Mouse (Mus musculus) heart, postnatal 14 days (tissue): Measurements from ENCODE around the gene Nfkbil1. TPM values are rescaled to one million over a fixed set of nuclear protein-coding genes. Genes with fewer than 3 reads are reported as not detected.

Experiments
- DNase-seq, 2 experiments: peaks; one replicate each; pipeline ENCODE4 v3.0.0; 2021 to 2022
- intact Hi-C: fragments of 180-260 bp; cut with DNase I; formaldehyde crosslinking; loops from one replicate; pipeline ENCODE4 v1.15.1; 2025
- total RNA-seq, 2 experiments: library from RNA; stranded (reverse); gene quantifications; 2 replicates each; pipeline ENCODE4 v1.2.3; 2021

Nfkbil1 gene
- total RNA-seq, 2 experiments from 2014 or later: 8.4 to 10.4 TPM

- intact Hi-C loops: loop anchor here (5.0 kb wide), 1 partner anchor 47 kb away; no protein-coding TSS in a partner anchor
- no peak for DNase-seq
These were observed 19.7 kb upstream of the Nfkbil1 start for GRCm38 (mm10) chr17:35255301-35255700.

GRCm38 (mm10) chr17:35254241-35255098, 18.9 kb upstream of the Nfkbil1 start:
- peak; percentile 62 to 71 for DNase-seq
- intact Hi-C loops: loop anchor here (5.0 kb wide), 1 partner anchor 48 kb away; no protein-coding TSS in a partner anchor

- intact Hi-C loops: no loop called here
- no peak for DNase-seq
These were observed 17.9 kb upstream of the Nfkbil1 start for GRCm38 (mm10) chr17:35253293-35254093.

- intact Hi-C loops: no loop called here
- DNase-seq: no peak
These were observed 17.2 kb upstream of the Nfkbil1 start for GRCm38 (mm10) chr17:35252619-35253292.

DNA sequence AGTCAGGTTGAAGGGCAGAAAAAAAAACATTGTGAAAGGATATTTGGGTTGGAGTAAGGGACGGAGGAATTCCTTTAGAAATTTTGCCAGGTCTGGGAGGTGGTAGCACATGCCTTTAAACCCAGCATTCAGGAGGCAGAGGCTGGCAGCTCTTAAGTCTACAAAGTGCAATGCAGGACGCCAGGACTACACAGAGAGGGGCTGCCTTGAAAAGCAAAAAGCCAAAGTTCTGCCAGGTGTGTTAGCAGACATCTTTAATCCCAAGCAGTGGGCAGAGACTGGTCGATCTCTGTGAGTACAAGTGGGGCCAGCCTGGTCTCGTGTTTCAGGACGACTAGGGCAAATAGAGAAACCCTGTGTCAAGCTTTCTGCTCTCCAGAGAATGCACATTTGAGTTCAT, 16.4 kb upstream of the Nfkbil1 start:
- intact Hi-C loops: no loop called here

DNA sequence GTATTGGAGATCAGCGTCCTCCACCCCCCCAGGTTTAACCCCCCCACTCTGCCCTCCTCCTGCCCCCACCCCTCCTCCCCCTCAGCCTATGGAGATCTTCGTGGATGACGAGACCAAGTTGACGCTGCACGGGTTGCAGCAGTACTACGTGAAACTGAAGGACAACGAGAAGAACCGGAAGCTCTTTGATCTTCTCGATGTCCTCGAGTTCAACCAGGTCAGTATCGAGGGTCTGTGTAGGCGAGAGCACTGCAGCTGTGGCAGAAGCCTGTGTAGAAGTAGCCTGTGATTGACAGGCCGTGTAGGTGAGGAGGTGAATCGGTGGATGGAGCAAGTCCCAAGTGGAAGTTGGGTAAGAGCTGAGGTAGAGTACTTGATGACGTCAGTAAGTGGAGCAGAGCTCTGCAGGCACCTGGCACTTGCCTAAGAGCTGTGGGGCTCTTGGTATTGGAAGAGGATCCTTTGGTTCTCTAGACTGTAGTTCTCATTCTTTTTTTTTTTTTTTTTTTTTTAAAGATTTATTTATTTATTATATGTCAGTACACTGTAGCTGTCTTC, 15.6 kb upstream of the Nfkbil1 start:
- intact Hi-C loops: no loop called here
- DNase-seq: no peak

More for the DNA sequence above, 16.4 kb upstream of the Nfkbil1 start:
- DNase-seq: no peak

DNA sequence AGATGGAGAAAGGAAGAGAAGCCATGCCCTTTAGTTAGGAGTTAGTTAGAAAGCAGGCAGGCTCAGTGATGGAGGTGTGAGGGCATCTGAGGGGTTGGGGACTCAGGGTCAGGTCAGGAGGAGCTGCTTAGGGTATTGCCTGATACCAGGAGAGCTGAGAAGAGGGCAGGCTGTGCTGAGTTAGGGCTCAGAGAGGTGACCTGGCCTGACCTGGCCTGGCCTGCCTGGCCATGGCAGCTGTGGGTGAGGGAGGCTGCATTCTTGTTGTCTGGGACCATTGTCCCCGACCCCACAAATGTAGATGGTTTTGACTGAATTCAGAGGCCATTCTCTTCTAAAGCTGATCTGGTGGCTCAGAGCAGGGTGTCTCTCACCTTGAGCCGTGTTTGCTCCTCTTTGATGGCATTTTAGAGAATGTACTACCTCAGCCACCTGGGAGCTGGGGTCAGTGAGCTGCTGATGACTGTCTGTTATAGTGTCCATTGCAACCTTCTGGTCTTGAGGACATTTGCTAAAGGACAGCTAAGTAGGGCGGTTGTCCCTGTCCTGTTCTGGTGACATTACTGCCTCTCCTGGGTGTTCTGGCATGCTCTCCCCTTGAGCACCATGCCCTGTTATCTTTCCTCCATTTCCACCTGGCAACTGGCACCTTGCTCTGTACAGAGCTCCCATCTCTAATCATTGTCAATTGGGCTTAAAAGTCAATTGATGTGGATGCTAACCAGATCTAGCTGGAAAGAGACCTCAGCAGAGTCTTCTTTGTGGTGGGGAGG, 14.9 kb upstream of the Nfkbil1 start:
- intact Hi-C loops: no loop called here
- DNase-seq: no peak

GRCm38 (mm10) chr17:35249451-35250197, 14.0 kb upstream of the Nfkbil1 start:
- DNase-seq: no peak
- intact Hi-C loops: loop anchor here (10.0 kb wide), 1 partner anchor 1135 kb away; the partner anchor contains the start of gene H2-DMa

GRCm38 (mm10) chr17:35248986-35249385, 13.4 kb upstream of the Nfkbil1 start:
- intact Hi-C loops: loop anchor here (10.0 kb wide), 1 partner anchor 1134 kb away; the partner anchor contains the start of gene H2-DMa
- DNase-seq: no peak

GRCm38 (mm10) chr17:35247144-35247543, 11.6 kb upstream of the Nfkbil1 start:
- intact Hi-C loops: loop anchor here (10.0 kb wide), 1 partner anchor 1132 kb away; the partner anchor contains the start of gene H2-DMa
- DNase-seq: no peak

DNA sequence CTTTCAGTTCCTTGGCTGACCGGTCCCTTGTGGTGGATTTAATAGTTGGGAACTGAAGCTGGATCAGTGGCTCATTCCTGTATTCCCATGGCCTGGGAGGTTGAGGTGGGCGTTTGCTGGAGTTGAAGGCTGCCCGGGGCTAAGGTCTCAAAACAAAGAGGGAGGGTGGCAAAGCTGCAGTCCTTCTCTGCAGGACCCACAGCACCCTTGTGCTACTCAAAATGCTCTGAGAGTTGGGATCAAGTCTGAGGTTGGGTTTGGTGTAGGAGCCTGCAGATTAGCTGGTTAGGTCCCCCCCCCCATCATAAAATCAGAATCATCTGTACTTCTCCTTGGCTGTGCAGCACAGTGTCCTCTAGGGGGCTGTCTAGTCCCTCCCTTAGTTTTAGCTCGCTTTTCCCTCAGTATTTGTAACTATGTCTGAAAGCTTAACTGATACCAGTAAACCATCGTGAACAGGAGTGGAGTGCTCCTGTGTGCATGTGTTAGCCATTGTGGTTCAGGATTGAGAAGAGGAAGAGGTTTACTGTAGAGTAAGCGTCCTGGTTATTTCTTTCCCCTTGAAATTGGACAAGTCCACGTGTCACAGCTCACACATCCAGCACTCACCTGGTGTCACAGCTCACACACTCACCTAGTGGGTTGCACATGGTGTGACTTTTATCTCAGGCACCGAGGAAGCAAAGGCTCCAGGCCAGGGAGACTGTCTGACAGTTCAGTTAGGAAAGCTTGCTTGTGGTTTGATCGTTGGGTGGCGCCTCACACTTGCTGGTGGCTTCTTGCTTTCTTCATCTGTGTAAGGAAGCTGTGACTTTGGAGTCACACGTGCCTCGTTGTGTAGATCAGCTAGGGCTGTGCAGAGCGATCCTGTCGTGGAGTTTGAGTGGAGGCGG, 10.4 kb upstream of the Nfkbil1 start:
- intact Hi-C loops: loop anchor here (10.0 kb wide), 1 partner anchor 1131 kb away; the partner anchor contains the start of gene H2-DMa
- no peak for DNase-seq

DNA sequence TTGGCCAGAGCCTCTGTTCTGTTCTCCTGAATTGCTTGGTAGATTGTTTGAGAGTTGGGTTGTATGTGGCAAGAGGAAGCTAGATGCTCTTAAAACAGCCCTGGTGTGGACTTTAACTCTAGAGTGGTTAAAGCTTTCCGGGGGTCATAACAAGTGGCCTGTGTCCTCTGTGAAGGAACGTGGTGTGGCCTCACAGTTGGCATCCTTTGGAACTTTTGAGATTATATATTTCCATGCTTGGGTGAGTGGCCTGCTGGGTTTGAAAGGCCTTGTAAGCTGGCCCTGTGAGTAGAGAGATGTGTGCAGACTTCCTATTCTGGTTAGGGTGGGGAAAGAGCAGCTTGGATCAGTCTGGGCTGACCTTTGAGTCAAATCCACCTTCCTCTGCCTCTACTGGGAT, 9.4 kb upstream of the Nfkbil1 start:
- intact Hi-C loops: loop anchor here (5.0 to 10.0 kb wide), 2 partner anchors 393 to 1130 kb away; partner anchors contain the start of genes H2-DMa, Nelfe and Skiv2l
- DNase-seq: no peak

DNA sequence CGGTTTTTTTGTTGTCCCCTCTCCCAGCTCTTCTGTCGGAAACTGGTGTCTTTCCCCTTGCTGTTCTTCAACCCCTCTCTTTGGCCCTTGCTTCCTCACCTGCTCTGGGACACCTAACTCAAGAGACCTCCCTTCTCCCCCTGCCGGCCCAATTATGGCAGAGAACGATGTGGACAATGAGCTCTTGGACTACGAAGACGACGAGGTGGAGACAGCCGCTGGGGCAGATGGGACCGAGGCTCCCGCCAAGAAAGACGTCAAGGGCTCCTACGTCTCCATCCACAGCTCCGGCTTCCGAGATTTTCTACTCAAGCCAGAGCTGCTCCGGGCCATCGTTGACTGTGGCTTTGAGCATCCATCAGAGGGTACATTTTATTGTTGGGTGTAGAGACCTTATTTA, 7.5 kb upstream of the Nfkbil1 start:
- intact Hi-C loops: loop anchor here (5.0 to 10.0 kb wide), 2 partner anchors 391 to 1128 kb away; partner anchors contain the start of genes H2-DMa, Nelfe and Skiv2l
- peak; percentile 63 to 73 for DNase-seq

DNA sequence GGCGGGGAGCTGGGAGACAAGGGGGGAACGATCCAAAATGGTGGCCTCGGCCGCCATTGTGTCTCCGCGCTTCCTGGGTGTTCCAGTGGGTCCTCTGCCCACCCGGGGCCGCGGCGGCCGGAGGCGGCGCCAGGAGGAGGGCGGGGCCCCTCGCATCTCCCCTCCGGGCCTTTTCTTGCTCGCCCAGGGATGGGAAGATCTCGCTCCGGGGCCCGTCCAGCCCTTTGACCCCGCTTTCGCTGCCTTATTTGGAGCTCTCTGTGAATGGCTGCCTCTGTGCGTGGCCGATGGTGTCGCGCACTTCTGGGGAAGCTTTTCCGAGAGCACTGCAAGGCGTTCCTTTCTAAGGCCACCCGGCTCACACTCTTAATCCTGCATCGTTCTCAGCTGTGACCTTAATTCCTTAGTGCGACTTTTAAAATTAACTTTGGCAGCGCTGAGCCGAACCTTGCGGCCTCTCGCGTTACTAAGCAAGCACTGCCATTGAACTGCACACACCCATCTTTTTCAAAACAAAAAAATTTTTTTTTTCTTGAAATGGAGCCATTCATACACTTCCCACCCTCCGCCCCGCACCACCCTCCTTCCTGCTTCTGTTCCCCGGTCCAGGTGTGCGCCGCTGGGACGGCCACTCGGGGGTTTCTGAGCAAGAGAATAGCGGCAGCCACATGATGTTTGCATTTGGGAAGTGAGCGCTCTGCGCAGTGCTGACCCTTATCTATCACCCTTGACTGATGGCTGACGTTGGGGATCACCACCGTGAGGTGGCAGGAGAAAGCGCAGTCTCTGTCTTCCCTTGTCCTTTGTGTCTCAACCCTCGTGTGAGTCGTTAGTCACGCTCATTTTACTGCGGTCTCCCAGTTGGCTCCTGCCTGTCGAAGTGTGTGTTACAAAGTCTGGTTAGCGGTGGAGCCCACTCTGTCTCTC, 6.7 kb upstream of the Nfkbil1 start:
- intact Hi-C loops: loop anchor here (5.0 to 10.0 kb wide), 2 partner anchors 390 to 1127 kb away; partner anchors contain the start of genes H2-DMa, Nelfe and Skiv2l
- peak; percentile 39 to 73 for DNase-seq

GRCm38 (mm10) chr17:35241305-35242014, 5.9 kb upstream of the Nfkbil1 start, which contains the start of gene Ddx39b:
TSS of gene Ddx39b (plus strand) at chr17:35241746.
- intact Hi-C loops: loop anchor here (5.0 to 10.0 kb wide), 2 partner anchors 389 to 1127 kb away; partner anchors contain the start of genes H2-DMa, Nelfe and Skiv2l
- DNase-seq: peak; percentile 97
